Mouse (Mus musculus) adrenal gland, adult 2 months (tissue): ENCODE results near the gene Ppt2. TPM values are rescaled to one million over a fixed set of nuclear protein-coding genes. Genes with fewer than 3 reads are reported as not detected.

Source experiments
- DNase-seq: peaks from one replicate; pipeline ENCODE4 v3.0.0; 2021
- polyA plus RNA-seq: library from polyadenylated mRNA; depleted of rRNA; stranded (reverse); fragments of >200 nt; gene quantifications from 2 replicates; pipeline ENCODE4 v1.2.3, GENCODE M21; 2012
- total RNA-seq, 2 experiments: library from RNA; stranded (reverse); gene quantifications; 2 replicates each; pipeline ENCODE4 v1.2.3; 2021

The Ppt2 gene
- total and polyA plus RNA-seq, 3 experiments = 58.3 to 102 (median 70.7) TPM

DNA sequence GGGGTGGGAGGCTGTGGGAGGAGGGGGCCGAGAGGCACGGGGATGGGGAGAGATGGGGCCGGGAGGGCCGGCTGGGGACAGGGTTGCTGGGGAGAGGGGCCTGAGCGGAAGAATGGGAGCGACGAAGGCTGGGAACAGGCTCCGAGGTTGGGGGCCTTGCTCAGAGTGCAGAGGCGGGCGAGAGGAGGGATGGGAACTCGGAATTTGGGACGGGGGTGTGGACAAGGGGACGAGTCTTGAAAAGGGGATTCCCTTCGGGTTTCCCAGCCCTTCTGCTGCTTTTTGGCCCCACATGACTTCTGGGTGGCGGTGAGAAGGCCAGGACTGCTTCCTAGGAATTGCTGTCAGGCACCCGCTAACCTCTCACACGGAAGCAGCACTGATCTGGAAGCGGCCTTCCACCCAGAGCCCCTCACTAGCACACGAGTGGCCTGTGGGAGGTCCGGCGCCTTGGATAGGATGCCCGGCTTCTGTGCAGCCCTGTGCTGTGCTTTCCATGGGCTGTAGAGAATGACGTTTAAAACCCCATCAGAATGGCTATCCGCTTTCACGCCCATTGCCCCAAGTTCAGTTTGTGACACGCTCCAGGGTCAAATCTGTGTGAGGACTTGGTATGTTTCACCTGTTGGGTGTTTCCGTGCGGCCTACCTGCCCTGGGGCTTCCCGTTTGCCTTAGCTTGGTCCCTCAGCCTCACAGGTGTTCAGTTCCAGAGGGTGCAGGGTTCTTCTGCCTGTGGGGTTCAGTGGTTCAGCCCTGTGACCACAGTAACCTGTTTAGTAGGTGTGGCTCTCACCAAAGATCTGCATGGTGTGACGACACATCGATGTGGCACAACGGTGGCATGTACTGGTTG, 21.9 kb downstream of the Ppt2 start:
- DNase-seq = peak; percentile 48

GRCm38 (mm10) chr17:34605609-34606008, 22.7 kb downstream of the Ppt2 start:
- DNase-seq = peak; percentile 98

- peak; percentile 83 for DNase-seq
These were observed 23.6 kb downstream of the Ppt2 start for GRCm38 (mm10) chr17:34604511-34605237.

DNA sequence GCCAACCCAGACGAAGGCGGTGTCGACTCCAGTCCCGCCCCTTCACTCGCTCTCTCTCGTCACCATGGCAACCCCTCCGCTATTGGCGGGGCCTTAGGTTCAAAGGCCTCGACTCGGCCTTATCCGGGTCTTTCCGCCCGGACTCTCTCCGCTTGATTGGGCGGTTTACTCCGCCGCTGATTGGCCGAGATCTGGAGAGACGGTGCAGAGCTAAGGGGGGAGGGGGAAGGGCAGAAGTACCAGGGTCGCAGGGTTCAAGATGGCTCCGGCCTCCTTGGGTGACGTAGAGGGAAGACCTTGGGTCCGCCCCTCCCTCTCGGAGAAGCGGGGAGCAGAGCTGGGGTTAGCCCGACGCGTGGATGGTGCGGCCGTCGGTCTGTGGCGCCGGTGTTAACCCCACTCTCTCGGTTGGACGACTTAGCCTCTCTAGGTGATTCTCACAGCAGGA, 24.2 kb downstream of the Ppt2 start, which contains the start of gene Agpat1:
TSS of gene Agpat1 (plus strand) at position 202 of the 448 bp plus-strand sequence.
- DNase-seq = peak; percentile 99

- peak; percentile 97 for DNase-seq
These were observed 24.8 kb downstream of the Ppt2 start, which contains the start of gene Rnf5 for GRCm38 (mm10) chr17:34603375-34604060. Gene Rnf5 (minus strand): TSS chr17:34603690.

DNA sequence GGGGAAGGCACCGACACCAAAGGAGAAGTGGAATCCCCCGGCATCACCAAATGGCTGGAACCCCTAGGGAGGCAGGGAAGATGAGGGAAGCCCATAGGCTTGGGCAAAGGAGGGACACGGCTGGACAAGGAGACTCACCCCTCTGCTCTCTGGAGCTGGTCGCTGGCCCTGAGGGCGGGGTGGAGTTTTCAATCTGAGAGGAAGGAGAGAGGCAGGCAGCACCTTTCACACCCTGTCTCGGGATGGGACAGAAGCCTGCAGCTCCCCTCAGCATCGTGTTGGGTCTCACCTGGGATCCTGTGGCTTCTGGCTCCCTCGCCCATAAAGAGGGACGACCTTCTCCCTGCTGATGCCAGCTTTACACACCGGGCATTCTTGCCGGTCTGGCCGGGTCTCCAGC, 26.5 kb downstream of the Ppt2 start:
- no peak for DNase-seq

GRCm38 (mm10) chr17:34599891-34600290, 28.4 kb downstream of the Ppt2 start:
- no peak for DNase-seq

DNA sequence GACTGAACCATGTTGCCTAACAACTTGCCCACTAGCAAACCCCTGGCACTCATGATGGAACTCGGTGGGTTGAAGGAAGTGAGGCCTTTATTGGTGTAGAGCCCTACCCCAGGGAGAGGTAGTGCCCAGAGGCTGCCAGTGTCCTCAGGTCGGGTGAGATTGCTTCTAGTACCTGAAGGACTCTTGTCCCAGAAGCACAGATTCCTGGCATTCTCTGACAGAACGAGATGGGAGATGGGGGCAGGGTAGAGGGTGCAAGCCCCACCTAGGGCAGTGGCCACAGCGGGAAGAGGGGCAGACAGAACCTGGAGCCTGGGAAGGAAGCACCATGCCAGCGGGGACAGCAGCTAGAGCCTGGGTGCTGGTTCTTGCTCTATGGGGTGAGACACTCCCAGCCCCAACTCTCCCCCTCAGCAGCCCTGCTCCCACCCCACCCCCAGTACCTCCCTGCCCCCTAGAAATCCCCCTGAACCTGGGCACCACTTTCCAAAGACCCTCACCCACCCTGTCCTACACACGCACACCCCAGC, 30.7 kb downstream of the Ppt2 start, which contains the start of gene Ager:
TSS of gene Ager (plus strand) at position 297 of the 530 bp plus-strand sequence.
- DNase-seq = no peak

GRCm38 (mm10) chr17:34596098-34596497, 32.2 kb downstream of the Ppt2 start:
- no peak for DNase-seq

DNA sequence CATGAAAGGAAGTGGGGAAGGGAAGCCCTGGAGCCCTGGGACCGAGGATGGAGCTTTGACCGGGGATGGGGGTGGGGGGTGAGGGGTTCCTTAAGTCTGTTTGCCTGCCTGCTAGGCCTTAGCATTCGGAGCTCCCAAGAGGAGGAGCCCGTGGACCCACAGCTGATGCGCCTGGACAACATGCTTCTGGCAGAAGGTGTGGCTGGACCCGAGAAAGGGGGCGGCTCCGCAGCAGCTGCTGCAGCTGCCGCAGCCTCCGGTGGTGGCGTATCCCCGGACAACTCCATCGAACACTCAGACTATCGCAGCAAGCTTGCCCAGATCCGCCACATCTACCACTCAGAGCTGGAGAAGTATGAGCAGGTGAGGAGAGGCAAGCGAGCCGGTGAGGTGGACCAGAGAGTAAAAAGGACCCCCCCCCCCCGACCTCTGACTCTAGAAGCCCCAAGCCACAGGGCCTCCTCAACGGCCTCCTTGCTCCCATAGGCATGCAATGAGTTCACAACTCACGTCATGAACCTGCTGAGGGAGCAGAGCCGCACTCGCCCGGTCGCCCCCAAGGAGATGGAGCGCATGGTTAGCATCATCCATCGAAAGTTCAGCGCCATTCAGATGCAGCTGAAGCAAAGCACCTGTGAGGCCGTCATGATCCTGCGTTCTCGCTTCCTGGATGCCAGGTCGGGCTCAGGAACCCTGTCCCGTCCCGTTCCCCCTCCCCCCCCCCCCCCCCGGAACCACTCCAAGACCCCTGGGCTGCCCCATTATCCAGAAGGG, 34.4 kb downstream of the Ppt2 start:
- DNase-seq = no peak

- DNase-seq = peak; percentile 45
These were observed 35.4 kb downstream of the Ppt2 start for GRCm38 (mm10) chr17:34592581-34593549.

DNA sequence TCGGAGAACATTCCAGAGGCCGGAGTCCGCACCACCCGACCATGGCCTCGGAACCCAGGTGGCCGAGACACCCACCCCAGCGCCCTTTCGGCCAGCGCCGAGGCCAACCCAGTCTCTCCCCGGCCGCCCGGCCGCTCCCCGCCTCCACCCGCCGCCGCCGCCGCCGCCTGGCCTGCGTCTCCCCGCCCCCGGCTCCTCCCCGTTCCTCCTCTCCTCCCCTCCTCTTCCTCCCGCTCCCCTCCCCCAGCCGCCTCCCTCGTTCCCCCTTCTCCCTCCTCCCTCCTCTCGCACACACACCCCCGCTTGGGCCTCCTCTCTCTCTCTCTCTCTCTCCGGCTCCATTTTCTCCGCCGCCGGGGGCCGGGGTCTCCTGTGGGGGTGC, 36.3 kb downstream of the Ppt2 start:
- DNase-seq = peak; percentile 94

DNA sequence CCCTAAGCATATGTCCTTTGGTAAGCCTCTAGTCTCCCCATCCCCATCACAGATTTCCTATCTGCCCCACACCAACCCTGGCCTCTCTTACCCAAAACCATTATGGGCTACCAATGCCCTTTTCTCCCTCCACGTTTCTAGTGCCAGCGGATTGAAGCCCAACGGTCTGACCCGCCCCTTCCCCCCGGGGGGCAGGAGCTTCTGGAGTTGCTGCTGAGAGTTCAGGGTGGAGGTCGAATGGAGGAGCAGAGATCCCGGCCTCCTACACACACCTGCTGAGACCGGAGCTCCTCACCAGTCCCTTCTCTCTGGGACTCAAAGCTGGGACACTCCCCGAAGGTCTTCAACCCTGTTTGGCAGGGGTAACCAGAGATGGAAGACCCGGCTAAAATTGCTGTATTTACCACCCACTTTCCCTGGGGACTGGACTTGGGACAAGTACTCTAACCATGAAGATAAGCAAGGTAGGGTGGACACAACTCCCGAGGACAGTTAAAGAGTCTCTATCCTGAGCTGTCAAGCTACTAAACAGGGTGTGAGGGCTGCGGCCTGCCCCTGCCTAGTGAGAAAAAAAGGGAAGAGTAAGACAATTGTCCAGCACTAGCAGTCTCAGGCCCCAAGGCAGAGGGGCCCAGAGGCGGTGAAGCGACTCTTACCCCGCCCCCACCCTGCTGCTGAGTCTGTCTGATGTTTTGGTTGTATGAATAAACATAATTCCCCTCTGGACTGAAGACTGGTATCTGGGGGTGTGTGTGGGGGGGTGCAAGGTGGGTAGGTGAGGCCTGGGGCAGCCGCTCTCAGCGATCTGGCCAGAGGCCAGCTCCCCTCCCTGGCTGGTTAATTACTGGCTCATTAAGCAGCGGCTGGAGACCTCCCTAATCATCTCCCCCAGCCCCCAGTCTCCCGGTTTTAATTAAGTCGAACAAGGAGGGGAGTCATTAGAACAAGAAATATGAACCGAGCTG, 37.0 kb downstream of the Ppt2 start, which contains the start of gene Pbx2:
TSS of gene Pbx2 (plus strand) at position 238 of the 965 bp plus-strand sequence.
- no peak for DNase-seq

DNA sequence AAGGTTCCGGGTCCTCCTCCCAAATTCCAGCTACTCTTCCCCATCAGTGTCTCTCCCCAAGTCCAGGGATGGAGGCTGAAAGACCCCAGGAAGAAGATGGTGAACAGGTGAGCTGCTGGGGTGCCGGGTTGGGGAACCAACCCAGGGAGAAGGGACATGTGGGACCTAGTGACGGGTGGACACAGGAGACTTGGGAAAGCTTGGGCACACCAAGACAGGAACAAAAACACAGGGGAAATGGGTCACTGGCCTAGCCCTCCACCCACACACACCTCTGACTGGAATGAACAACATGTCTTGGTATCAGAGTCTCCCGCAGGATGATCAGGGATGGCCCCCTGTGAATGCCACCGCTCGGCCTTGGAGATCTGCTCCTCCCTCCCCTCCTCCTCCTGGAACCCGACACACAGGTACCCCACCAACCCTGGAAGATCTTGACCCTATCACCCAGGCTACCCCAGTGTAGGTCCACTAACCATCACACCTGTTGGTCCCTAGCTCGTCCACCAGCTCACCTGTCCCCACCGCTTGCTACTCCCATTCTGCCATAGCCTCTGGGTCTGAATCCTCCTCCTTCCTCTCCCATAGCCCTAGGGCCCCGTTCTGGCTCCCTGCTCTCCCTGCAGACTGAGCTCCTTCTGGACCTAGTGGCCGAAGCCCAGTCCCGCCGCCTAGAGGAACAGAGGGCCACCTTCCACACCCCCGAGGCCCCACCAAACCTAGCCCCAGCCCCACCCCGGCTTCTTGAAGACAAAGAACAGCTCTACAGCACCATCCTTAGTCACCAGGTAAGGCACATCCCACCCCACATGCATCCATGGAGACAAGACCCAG, 37.9 kb downstream of the Ppt2 start:
- DNase-seq = no peak

DNA sequence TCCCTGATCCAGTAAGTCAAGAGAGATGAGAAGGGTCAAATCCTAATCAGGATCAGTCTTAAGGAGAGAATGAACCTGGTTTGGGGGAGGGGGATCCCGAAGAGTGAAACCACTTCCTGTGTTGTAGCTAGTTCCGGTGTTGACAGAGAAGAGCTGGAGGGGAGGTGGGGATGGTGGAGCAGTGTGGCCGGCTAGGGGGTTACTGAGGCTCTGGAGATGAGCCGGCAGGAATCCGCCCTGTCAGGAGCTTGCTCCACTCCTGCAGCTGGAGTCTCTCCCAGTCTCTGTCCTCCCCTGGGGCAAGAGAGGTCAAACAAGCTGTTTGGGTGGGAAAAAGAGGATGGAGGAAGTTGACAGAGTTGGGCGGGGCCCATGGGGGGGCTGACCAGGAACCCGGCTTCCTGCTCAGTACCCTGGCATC, 38.6 kb downstream of the Ppt2 start, which contains the start of gene Gpsm3:
TSS of gene Gpsm3 (plus strand) at position 126 of the 421 bp plus-strand sequence.
- peak; percentile 54 for DNase-seq

DNA sequence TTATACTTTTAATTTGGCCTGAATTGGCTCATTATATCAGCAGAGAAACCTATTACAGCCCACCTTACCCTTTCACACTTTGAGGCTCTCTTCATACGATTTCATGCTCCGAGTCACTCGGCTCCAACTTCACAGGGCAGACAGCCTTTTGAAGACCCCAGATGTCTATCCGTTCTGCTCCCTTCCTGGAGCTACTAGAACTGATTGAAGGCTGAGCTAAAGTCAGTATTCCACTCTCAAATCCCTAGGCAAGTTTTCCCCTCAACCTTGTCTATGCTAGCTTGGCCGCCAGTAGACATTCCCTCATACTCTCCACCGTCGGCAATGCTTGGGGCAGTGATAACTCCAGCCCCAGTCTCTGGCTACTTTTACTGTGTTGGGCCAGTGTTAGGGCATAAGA, 39.1 kb downstream of the Ppt2 start:
- DNase-seq = no peak

DNA sequence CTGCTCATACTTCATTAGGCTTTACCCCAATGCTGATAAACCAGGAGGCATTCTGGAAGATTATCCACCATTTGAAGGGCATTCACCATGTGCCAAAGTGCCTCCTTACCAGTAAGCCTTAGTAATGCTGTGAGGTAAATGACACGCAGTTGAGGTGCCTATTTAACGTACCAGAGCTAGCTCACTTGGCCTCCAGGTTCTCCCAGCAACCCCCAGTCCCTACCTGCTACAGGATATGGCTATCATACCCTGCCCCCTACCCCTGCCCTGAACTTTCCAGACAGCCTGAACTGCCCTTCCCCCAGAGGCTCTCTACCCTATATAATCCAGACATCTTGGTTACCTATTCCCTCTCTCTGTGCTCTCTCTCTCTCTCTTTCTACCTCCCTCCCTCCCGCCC, 39.5 kb downstream of the Ppt2 start:
- no peak for DNase-seq

GRCm38 (mm10) chr17:34587814-34588213, 40.5 kb downstream of the Ppt2 start:
- DNase-seq = no peak
